Mouse (Mus musculus): Measurements from ENCODE around the gene Sh3bp1.

Sh3bp1 gene

GRCm38 (mm10) chr15:78915660-78916017 is 16.1 kb downstream of the Sh3bp1 start:
- DNase-seq (ENCODE audit: low spot score), result no peak

GRCm38 (mm10) chr15:78916052-78916826 is 16.7 kb downstream of the Sh3bp1 start:
- DNase-seq (ENCODE audit: low spot score), result no peak

GRCm38 (mm10) chr15:78918126-78918525 is 18.6 kb downstream of the Sh3bp1 start:
- DNase-seq (ENCODE audit: low spot score), result no peak

- DNase-seq (ENCODE audit: low spot score), result no peak
Observed at GRCm38 (mm10) chr15:78919914-78920313, 20.3 kb downstream of the Sh3bp1 start.

- DNase-seq (ENCODE audit: low spot score), result no peak
Observed at GRCm38 (mm10) chr15:78922700-78923099, 23.1 kb downstream of the Sh3bp1 start.

GRCm38 (mm10) chr15:78923585-78923984 is 24.0 kb downstream of the Sh3bp1 start:
- no peak for DNase-seq (ENCODE audit: low spot score)

- DNase-seq (ENCODE audit: low spot score), result no peak
Observed at GRCm38 (mm10) chr15:78925129-78925528, 25.6 kb downstream of the Sh3bp1 start.

- DNase-seq (ENCODE audit: low spot score), result peak; percentile 88
Observed at GRCm38 (mm10) chr15:78926021-78926919, 26.7 kb downstream of the Sh3bp1 start, which contains the start of gene Lgals1. Lgals1 (plus strand) TSS chr15:78926725.

- DNase-seq (ENCODE audit: low spot score), result no peak
Observed at GRCm38 (mm10) chr15:78927021-78927787, 27.6 kb downstream of the Sh3bp1 start.

GRCm38 (mm10) chr15:78927788-78928457 is 28.4 kb downstream of the Sh3bp1 start:
- DNase-seq (ENCODE audit: low spot score), result peak; percentile 48

GRCm38 (mm10) chr15:78928539-78928938 is 29.0 kb downstream of the Sh3bp1 start:
- no peak for DNase-seq (ENCODE audit: low spot score)

GRCm38 (mm10) chr15:78930192-78930706 is 30.7 kb downstream of the Sh3bp1 start:
- no peak for DNase-seq (ENCODE audit: low spot score)

GRCm38 (mm10) chr15:78930801-78931426 is 31.3 kb downstream of the Sh3bp1 start:
- DNase-seq (ENCODE audit: low spot score), result no peak

- no peak for DNase-seq (ENCODE audit: low spot score)
Observed at GRCm38 (mm10) chr15:78931577-78931976, 32.0 kb downstream of the Sh3bp1 start.

GRCm38 (mm10) chr15:78934784-78935320 is 35.3 kb downstream of the Sh3bp1 start, which contains the start of gene Nol12:
Nol12 (plus strand) TSS chr15:78934933.
- peak; percentile 83 for DNase-seq (ENCODE audit: low spot score)

- no peak for DNase-seq (ENCODE audit: low spot score)
Observed at GRCm38 (mm10) chr15:78936403-78936802, 36.8 kb downstream of the Sh3bp1 start.

GRCm38 (mm10) chr15:78937311-78937710 is 37.7 kb downstream of the Sh3bp1 start:
- DNase-seq (ENCODE audit: low spot score), result no peak

GRCm38 (mm10) chr15:78937963-78938362 is 38.4 kb downstream of the Sh3bp1 start:
- no peak for DNase-seq (ENCODE audit: low spot score)

- DNase-seq (ENCODE audit: low spot score), result no peak
Observed at GRCm38 (mm10) chr15:78940325-78940724, 40.8 kb downstream of the Sh3bp1 start.

GRCm38 (mm10) chr15:78942663-78943062 is 43.1 kb downstream of the Sh3bp1 start:
- peak; percentile 85 for DNase-seq (ENCODE audit: low spot score)

GRCm38 (mm10) chr15:78946232-78946631 is 46.7 kb downstream of the Sh3bp1 start:
- DNase-seq (ENCODE audit: low spot score), result no peak

Data from ovary, postnatal 14 days (tissue).